Mouse (Mus musculus): ENCODE data around the gene Ccdc85c.

The Ccdc85c gene

GRCm38 (mm10) chr12:108274661-108275507 lies at the start of gene Ccdc85c:
Gene Ccdc85c (minus strand): TSS chr12:108275425.
- DNase-seq = no peak

- no peak for DNase-seq
Observed at GRCm38 (mm10) chr12:108320096-108320495, 44.9 kb upstream of the Ccdc85c start.

- DNase-seq = no peak
Observed at GRCm38 (mm10) chr12:108318499-108318898, 43.3 kb upstream of the Ccdc85c start.

GRCm38 (mm10) chr12:108317826-108318430 lies 42.7 kb upstream of the Ccdc85c start:
- DNase-seq = no peak

- no peak for DNase-seq
Observed at GRCm38 (mm10) chr12:108317201-108317738, 42.0 kb upstream of the Ccdc85c start.

- DNase-seq = no peak
Observed at GRCm38 (mm10) chr12:108316655-108317054, 41.4 kb upstream of the Ccdc85c start.

GRCm38 (mm10) chr12:108315818-108316217 lies 40.6 kb upstream of the Ccdc85c start:
- DNase-seq = no peak

GRCm38 (mm10) chr12:108313244-108313772 lies 38.1 kb upstream of the Ccdc85c start:
- DNase-seq = no peak

GRCm38 (mm10) chr12:108312432-108312851 lies 37.2 kb upstream of the Ccdc85c start:
- no peak for DNase-seq

GRCm38 (mm10) chr12:108311741-108312290 lies 36.6 kb upstream of the Ccdc85c start:
- no peak for DNase-seq

GRCm38 (mm10) chr12:108310456-108311027 lies 35.3 kb upstream of the Ccdc85c start:
- no peak for DNase-seq

- DNase-seq = no peak
Observed at GRCm38 (mm10) chr12:108310041-108310440, 34.8 kb upstream of the Ccdc85c start.

GRCm38 (mm10) chr12:108309116-108309794 lies 34.0 kb upstream of the Ccdc85c start:
- DNase-seq = no peak

GRCm38 (mm10) chr12:108308363-108308856 lies 33.2 kb upstream of the Ccdc85c start:
- no peak for DNase-seq

- no peak for DNase-seq
Observed at GRCm38 (mm10) chr12:108307553-108307952, 32.3 kb upstream of the Ccdc85c start.

- DNase-seq = no peak
Observed at GRCm38 (mm10) chr12:108305812-108306794, 30.9 kb upstream of the Ccdc85c start, which contains the start of gene Hhipl1. Gene Hhipl1 (plus strand): TSS chr12:108306270.

- no peak for DNase-seq
Observed at GRCm38 (mm10) chr12:108305172-108305571, 29.9 kb upstream of the Ccdc85c start.

GRCm38 (mm10) chr12:108303778-108304365 lies 28.6 kb upstream of the Ccdc85c start:
- no peak for DNase-seq

GRCm38 (mm10) chr12:108301006-108301405 lies 25.8 kb upstream of the Ccdc85c start:
- no peak for DNase-seq

- no peak for DNase-seq
Observed at GRCm38 (mm10) chr12:108297033-108297432, 21.8 kb upstream of the Ccdc85c start.
